Mouse (Mus musculus) kidney, postnatal 36 days (tissue): ENCODE data around the gene Cpeb3.
A peak's percentile ranks its signal among the peaks of the same experiment; 100 is the strongest.
"Not testable (repeated sequence)": the region's sequence is repeated elsewhere in the genome, so short reads cannot be mapped to it uniquely, and the experiment has no call there.

Experiments used
- DNase-seq, 2 experiments: peaks; one replicate each; pipeline ENCODE4 v3.0.0; 2021 to 2022; ENCODE audit warnings: mixed read lengths in 2 of 2

Cpeb3 gene

GRCm38 (mm10) chr19:37145401-37145800 is 63.0 kb downstream of the Cpeb3 start:
- DNase-seq: no peak

- no peak for DNase-seq
Observed at GRCm38 (mm10) chr19:37141623-37142022, 66.8 kb downstream of the Cpeb3 start.

GRCm38 (mm10) chr19:37137133-37137532 is 71.3 kb downstream of the Cpeb3 start:
- no peak for DNase-seq

GRCm38 (mm10) chr19:37135459-37135858 is 72.9 kb downstream of the Cpeb3 start:
- not testable (repeated sequence) for DNase-seq

GRCm38 (mm10) chr19:37133666-37134065 is 74.7 kb downstream of the Cpeb3 start:
- DNase-seq: no peak

- DNase-seq: no peak
Observed at GRCm38 (mm10) chr19:37131660-37132059, 76.7 kb downstream of the Cpeb3 start.

GRCm38 (mm10) chr19:37128461-37128860 is 79.9 kb downstream of the Cpeb3 start:
- no peak for DNase-seq

- DNase-seq: no peak
Observed at GRCm38 (mm10) chr19:37127018-37127567, 81.3 kb downstream of the Cpeb3 start.

GRCm38 (mm10) chr19:37124961-37125360 is 83.4 kb downstream of the Cpeb3 start:
- no peak for DNase-seq

GRCm38 (mm10) chr19:37119281-37119680 is 89.1 kb downstream of the Cpeb3 start:
- DNase-seq: no peak

- DNase-seq: no peak
Observed at GRCm38 (mm10) chr19:37115824-37116223, 92.6 kb downstream of the Cpeb3 start.

- DNase-seq: no peak
Observed at GRCm38 (mm10) chr19:37115374-37115773, 93.0 kb downstream of the Cpeb3 start.

- peak; percentile 11 to 38 for DNase-seq
Observed at GRCm38 (mm10) chr19:37111831-37112230, 96.6 kb downstream of the Cpeb3 start.

- DNase-seq: no peak
Observed at GRCm38 (mm10) chr19:37110494-37110893, 97.9 kb downstream of the Cpeb3 start.

- no peak for DNase-seq
Observed at GRCm38 (mm10) chr19:37109853-37110252, 98.5 kb downstream of the Cpeb3 start.

GRCm38 (mm10) chr19:37100689-37101088 is 107.7 kb downstream of the Cpeb3 start:
- no peak for DNase-seq

GRCm38 (mm10) chr19:37095666-37096330 is 112.6 kb downstream of the Cpeb3 start:
- DNase-seq: no peak

GRCm38 (mm10) chr19:37093181-37093580 is 115.2 kb downstream of the Cpeb3 start:
- peak; percentile 37 to 52 for DNase-seq

GRCm38 (mm10) chr19:37090146-37091061 is 118.0 kb downstream of the Cpeb3 start:
- DNase-seq: no peak

- DNase-seq: no peak
Observed at GRCm38 (mm10) chr19:37088043-37088748, 120.2 kb downstream of the Cpeb3 start.

- DNase-seq: no peak
Observed at GRCm38 (mm10) chr19:37084546-37084945, 123.9 kb downstream of the Cpeb3 start.

GRCm38 (mm10) chr19:37081467-37081866 is 126.9 kb downstream of the Cpeb3 start:
- peak in 1 of 2 experiments; percentile 31 for DNase-seq

GRCm38 (mm10) chr19:37079151-37079550 is 129.2 kb downstream of the Cpeb3 start:
- no peak for DNase-seq
